Mouse (Mus musculus) myocyte (in vitro differentiated cells): ENCODE measurements around the gene Gm20388.

Source experiments
- CEBPB ChIP-seq: IDR thresholded peaks from 2 replicates; pipeline ENCODE4 v1.6.1; 2011; ENCODE audit warnings: mild to moderate bottlenecking, moderate library complexity; ENCODE audit not compliant: poor library complexity, insufficient read depth, severe bottlenecking
- MAX ChIP-seq: IDR thresholded peaks from one replicate; pipeline ENCODE4 v1.6.1; 2011; ENCODE audit warnings: low read depth, mild to moderate bottlenecking, control low read depth
- POLR2A ChIP-seq: IDR thresholded peaks from one replicate; pipeline ENCODE4 v1.6.1; 2011; ENCODE audit warnings: low read depth, mild to moderate bottlenecking, control low read depth, moderate library complexity; ENCODE audit not compliant: insufficient read length
- USF1 ChIP-seq: IDR thresholded peaks from one replicate; pipeline ENCODE4 v1.6.1; 2011; ENCODE audit warnings: low read depth, mild to moderate bottlenecking, control low read depth, moderate library complexity

GRCm38 (mm10) chr8:120630031-120630430, 719.4 kb downstream of the Gm20388 start:
- TF ChIP-seq POLR2A (no peak), USF1 (no peak), MAX (no peak), CEBPB (no peak)
